Mouse (Mus musculus): Measurements from ENCODE around the gene Gm11992. TPM values are rescaled to one million over a fixed set of nuclear protein-coding genes. Genes with fewer than 3 reads are reported as not detected.

The Gm11992 gene
- polyA plus RNA-seq, 1 experiment from 2014 or later = 2.5 TPM

GRCm38 (mm10) chr11:9116916-9117315, 68.5 kb downstream of the Gm11992 start:
- H3K27me3 ChIP-seq (replicated peaks) = peaks cover 45% of the 10 kb centered on the region
- H3K4me1 ChIP-seq = peaks cover 26% of the 10 kb centered on the region
- no peak overlapping the region for H3K9ac ChIP-seq (replicated peaks)
- 3% methylated on average over 3 of the region's 3 CpGs for WGBS
- no peaks in the 10 kb centered on the region for H3K9me3 ChIP-seq (replicated peaks)
- ATAC-seq (ENCODE audit: low FRiP score) = no peak
- H3K4me2 ChIP-seq = 0 out of 2 replicates have a peak overlapping the region, but pooled peaks have one; percentile 94
- no peak overlapping the region for H3K27ac ChIP-seq (replicated peaks)
- H3K36me3 ChIP-seq = no peaks in the 10 kb centered on the region
- no peak overlapping the region for H3K4me3 ChIP-seq (replicated peaks)

GRCm38 (mm10) chr11:9117358-9118049, 69.1 kb downstream of the Gm11992 start:
- H3K36me3 ChIP-seq = no peaks in the 10 kb centered on the region
- peak overlapping the region; percentile 94 for H3K4me2 ChIP-seq
- peak overlapping the region; percentile 43 for H3K4me3 ChIP-seq (replicated peaks)
- H3K27me3 ChIP-seq (replicated peaks) = peaks cover 45% of the 10 kb centered on the region
- H3K27ac ChIP-seq (replicated peaks) = no peak overlapping the region
- peaks cover 26% of the 10 kb centered on the region for H3K4me1 ChIP-seq
- H3K9me3 ChIP-seq (replicated peaks) = no peaks in the 10 kb centered on the region
- H3K9ac ChIP-seq (replicated peaks) = no peak overlapping the region
- 3% methylated on average over 13 of the region's 13 CpGs for WGBS
- peak; percentile 36; the same call in 1 of the 2 replicates for ATAC-seq (ENCODE audit: low FRiP score)

- Histone ChIP-seq H3K27ac (replicated peaks) (no peak within 1 kb of the TSS), H3K4me1 (peaks cover 26% of the 10 kb centered on the region), H3K4me2 (peak within 1 kb of the TSS; percentile 94), H3K36me3 (no peaks in the 10 kb centered on the region), H3K9me3 (replicated peaks) (no peaks in the 10 kb centered on the region), H3K4me3 (replicated peaks) (peak within 1 kb of the TSS; percentile 43), H3K27me3 (replicated peaks) (peaks cover 45% of the 10 kb centered on the region), H3K9ac (replicated peaks) (peak within 1 kb of the TSS; percentile 47)
- WGBS = under 1% methylated on average over 7 of the region's 7 CpGs
- no peak for ATAC-seq (ENCODE audit: low FRiP score)
These were observed 69.6 kb downstream of the Gm11992 start, which contains the start of gene Upp1 for GRCm38 (mm10) chr11:9118050-9118420. Upp1 (plus strand) TSS chr11:9118103.

- H3K9ac ChIP-seq (replicated peaks) = peak overlapping the region; percentile 47
- peaks cover 42% of the 10 kb centered on the region for H3K27me3 ChIP-seq (replicated peaks)
- H3K27ac ChIP-seq (replicated peaks) = no peak overlapping the region
- WGBS = 1% methylated on average over 40 of the region's 40 CpGs
- H3K36me3 ChIP-seq = no peaks in the 10 kb centered on the region
- H3K4me1 ChIP-seq = peaks cover 26% of the 10 kb centered on the region
- peak; percentile 67 for ATAC-seq (ENCODE audit: low FRiP score)
- H3K4me2 ChIP-seq = peak overlapping the region; percentile 94
- H3K4me3 ChIP-seq (replicated peaks) = peak overlapping the region; percentile 43
- no peaks in the 10 kb centered on the region for H3K9me3 ChIP-seq (replicated peaks)
These were observed 70.2 kb downstream of the Gm11992 start for GRCm38 (mm10) chr11:9118421-9119121.

Other genes starting within 250 kb of the Gm11992 start
- 0.10 and 0.20 TPM in 2 replicates for gene Pkd1l1, start 75.3 kb upstream of the Gm11992 start, polyA plus RNA-seq (2015; fragmentation: Nextera tagmentation; extraction: Ambion mirVana)
- 11.0 and 13.8 TPM in 2 replicates for gene Hus1, start 37.4 kb upstream of the Gm11992 start, polyA plus RNA-seq (2015; fragmentation: Nextera tagmentation; extraction: Ambion mirVana)
- gene Sun3, start 397 bp downstream of the Gm11992 start, polyA plus RNA-seq (2015; fragmentation: Nextera tagmentation; extraction: Ambion mirVana) = 0.13 and 0.36 TPM in 2 replicates
- 8.0 and 10.2 TPM in 2 replicates for gene Upp1, start 69.5 kb downstream of the Gm11992 start, polyA plus RNA-seq (2015; fragmentation: Nextera tagmentation; extraction: Ambion mirVana)
- 0.01 TPM in 2 replicates for gene Abca13, start 143.3 kb downstream of the Gm11992 start, polyA plus RNA-seq (2015; fragmentation: Nextera tagmentation; extraction: Ambion mirVana)

Data from neural tube, embryonic 15.5 days (tissue).